Mouse (Mus musculus) midbrain, postnatal 0 days (tissue): ENCODE measurements at regions not wholly inside any gene's neighbourhood (a gene's known extent, or its start where the extent isn't known, plus 50 kb on each side); places are given as distances from the start of the nearest gene placed in this dataset.
A peak's percentile ranks its signal among the peaks of the same experiment; 100 is the strongest.

Experiments used
- ATAC-seq: fragments of 200-750 bp; cut with Nextera tagmentation; 2 replicates; pipeline ENCODE4 v1.8.0; 2017; ENCODE audit warnings: moderate number of reproducible peaks, mild to moderate bottlenecking, moderate TSS enrichment, moderate library complexity; ENCODE audit not compliant: low FRiP score
- DNase-seq: peaks from one replicate; pipeline ENCODE4 v3.0.0-alpha.2; 2015; ENCODE audit warnings: low spot score
- H3K27ac ChIP-seq: fragments of 300-500 bp; sonication (generic); 2 replicates; pipeline ENCODE4 v1.5.1; 2014; ENCODE audit warnings: low read depth, mild to moderate bottlenecking, low read length, mixed read lengths
- H3K27me3 ChIP-seq: fragments of 300-500 bp; sonication (generic); 2 replicates; pipeline ENCODE4 v1.6.1; 2014; ENCODE audit warnings: low read length, control low read depth, mixed read lengths; ENCODE audit not compliant: insufficient read depth
- H3K36me3 ChIP-seq: fragments of 300-500 bp; sonication (generic); 2 replicates; pipeline ENCODE4 v1.6.1; 2014; ENCODE audit warnings: low read length, control low read depth, mixed read lengths; ENCODE audit not compliant: insufficient read depth
- H3K4me1 ChIP-seq: fragments of 300-500 bp; sonication (generic); 2 replicates; pipeline ENCODE4 v1.6.1; 2014; ENCODE audit warnings: mild to moderate bottlenecking, control low read depth, antibody characterized with exemption, low read length, mixed read lengths; ENCODE audit not compliant: insufficient read depth
- H3K4me2 ChIP-seq: fragments of 300-500 bp; sonication (generic); 2 replicates; pipeline ENCODE4 v1.6.1; 2014; ENCODE audit warnings: low read depth, mild to moderate bottlenecking, low read length, mixed read lengths; ENCODE audit not compliant: poor library complexity, severe bottlenecking
- H3K4me3 ChIP-seq: fragments of 300-500 bp; sonication (generic); 2 replicates; pipeline ENCODE4 v1.5.1; 2014; ENCODE audit warnings: low read depth, mild to moderate bottlenecking, low read length, moderate library complexity
- H3K9ac ChIP-seq: fragments of 300-500 bp; sonication (generic); replicated peaks from 2 replicates; pipeline ENCODE4 v1.6.1; 2014; ENCODE audit warnings: mild to moderate bottlenecking, low read length, moderate library complexity, mixed read lengths; ENCODE audit not compliant: poor library complexity, severe bottlenecking
- H3K9me3 ChIP-seq: fragments of 300-500 bp; sonication (generic); 2 replicates; pipeline ENCODE4 v1.6.1; 2016; ENCODE audit warnings: low read length, control low read depth
- CTCF ChIP-seq: IDR thresholded peaks from 2 replicates; pipeline ENCODE4 v1.5.1; 2016; ENCODE audit warnings: antibody characterized with exemption, mild to moderate bottlenecking
- WGBS: fragments of 180-500 bp; shearing (Covaris S2); extraction: QIAGEN DNeasy Blood & Tissue Kit; methylation state at CpG from one replicate; pipeline ENCODE4 v1.1.7; 2014; 5-methylcytosine and 5-hydroxymethylcytosine counted together

GRCm38 (mm10) chr2:123023918-123024317 lies 258.9 kb downstream of the Sqor start:
- WGBS: 61% methylated on average over 4 of the region's 4 CpGs
- H3K27me3 ChIP-seq: no peaks in the 10 kb centered on the region
- no peak overlapping the region for H3K4me3 ChIP-seq
- ATAC-seq (no peak), DNase-seq (no peak)
- no peak overlapping the region for H3K9ac ChIP-seq
- H3K4me1 ChIP-seq: no peaks in the 10 kb centered on the region
- H3K36me3 ChIP-seq: no peaks in the 10 kb centered on the region
- no peak for TF ChIP-seq CTCF
- no peaks in the 10 kb centered on the region for H3K9me3 ChIP-seq
- no peak overlapping the region for H3K4me2 ChIP-seq
- no peak overlapping the region for H3K27ac ChIP-seq

- ATAC-seq (no peak), DNase-seq (no peak)
- 76% methylated on average over 1 of the region's 1 CpGs for WGBS
- no peak overlapping the region for H3K27ac ChIP-seq
- no peak overlapping the region for H3K4me2 ChIP-seq
- no peaks in the 10 kb centered on the region for H3K36me3 ChIP-seq
- H3K4me1 ChIP-seq: no peaks in the 10 kb centered on the region
- H3K4me3 ChIP-seq: no peak overlapping the region
- no peaks in the 10 kb centered on the region for H3K9me3 ChIP-seq
- H3K9ac ChIP-seq: no peak overlapping the region
- no peaks in the 10 kb centered on the region for H3K27me3 ChIP-seq
- TF ChIP-seq CTCF: no peak
These were observed 259.3 kb downstream of the Sqor start for GRCm38 (mm10) chr2:123024380-123024779.

- H3K9ac ChIP-seq: no peak overlapping the region
- DNase-seq (no peak), ATAC-seq (no peak)
- 50% methylated on average over 4 of the region's 4 CpGs for WGBS
- no peak overlapping the region for H3K4me3 ChIP-seq
- H3K9me3 ChIP-seq: no peaks in the 10 kb centered on the region
- H3K36me3 ChIP-seq: no peaks in the 10 kb centered on the region
- no peak overlapping the region for H3K27ac ChIP-seq
- no peaks in the 10 kb centered on the region for H3K27me3 ChIP-seq
- TF ChIP-seq CTCF: no peak
- no peak overlapping the region for H3K4me2 ChIP-seq
- H3K4me1 ChIP-seq: no peaks in the 10 kb centered on the region
These were observed 260.0 kb downstream of the Sqor start for GRCm38 (mm10) chr2:123024976-123025585.

GRCm38 (mm10) chr2:123047321-123047720 lies 282.3 kb downstream of the Sqor start:
- ATAC-seq (no peak), DNase-seq (no peak)

GRCm38 (mm10) chr2:123064648-123065047 lies 299.6 kb downstream of the Sqor start:
- no peak overlapping the region for H3K4me3 ChIP-seq
- H3K9ac ChIP-seq: no peak overlapping the region
- H3K27me3 ChIP-seq: no peaks in the 10 kb centered on the region
- no peak overlapping the region for H3K27ac ChIP-seq
- no peaks in the 10 kb centered on the region for H3K4me1 ChIP-seq
- DNase-seq (no peak), ATAC-seq (no peak)
- H3K4me2 ChIP-seq: no peak overlapping the region
- H3K9me3 ChIP-seq: no peaks in the 10 kb centered on the region
- H3K36me3 ChIP-seq: no peaks in the 10 kb centered on the region
- TF ChIP-seq CTCF: no peak
- WGBS: 84% methylated on average over 1 of the region's 1 CpGs

More at GRCm38 (mm10) chr2:123047321-123047720, 282.3 kb downstream of the Sqor start:
- Histone ChIP-seq H3K27ac (no peak overlapping the region), H3K4me2 (no peak overlapping the region), H3K4me3 (no peak overlapping the region), H3K27me3 (no peaks in the 10 kb centered on the region), H3K9ac (no peak overlapping the region), H3K4me1 (no peaks in the 10 kb centered on the region), H3K9me3 (no peaks in the 10 kb centered on the region), H3K36me3 (no peaks in the 10 kb centered on the region)
- no peak for TF ChIP-seq CTCF

- WGBS: 42% methylated on average over 5 of the region's 5 CpGs
- peak; percentile 34 for DNase-seq
- Histone ChIP-seq H3K36me3 (no peaks in the 10 kb centered on the region), H3K4me3 (no peak overlapping the region), H3K4me1 (no peaks in the 10 kb centered on the region), H3K27ac (no peak overlapping the region), H3K9ac (no peak overlapping the region), H3K4me2 (no peak overlapping the region), H3K27me3 (no peaks in the 10 kb centered on the region), H3K9me3 (no peaks in the 10 kb centered on the region)
- no peak for ATAC-seq
- TF ChIP-seq CTCF: no peak
These were observed 303.8 kb downstream of the Sqor start for GRCm38 (mm10) chr2:123068809-123069208.
